Mouse (Mus musculus) heart, postnatal 14 days (tissue): ENCODE measurements around the gene Bbs1. TPM values are rescaled to one million over a fixed set of nuclear protein-coding genes. Genes with fewer than 3 reads are reported as not detected.

Experiments
- DNase-seq, 2 experiments: peaks; one replicate each; pipeline ENCODE4 v3.0.0; 2021 to 2022
- intact Hi-C: fragments of 180-260 bp; cut with DNase I; formaldehyde crosslinking; loops from one replicate; pipeline ENCODE4 v1.15.1; 2025
- total RNA-seq, 2 experiments: library from RNA; stranded (reverse); gene quantifications; 2 replicates each; pipeline ENCODE4 v1.2.3; 2021

Bbs1 gene
- total RNA-seq, 2 experiments from 2014 or later, result 3.3 to 3.9 TPM

DNA sequence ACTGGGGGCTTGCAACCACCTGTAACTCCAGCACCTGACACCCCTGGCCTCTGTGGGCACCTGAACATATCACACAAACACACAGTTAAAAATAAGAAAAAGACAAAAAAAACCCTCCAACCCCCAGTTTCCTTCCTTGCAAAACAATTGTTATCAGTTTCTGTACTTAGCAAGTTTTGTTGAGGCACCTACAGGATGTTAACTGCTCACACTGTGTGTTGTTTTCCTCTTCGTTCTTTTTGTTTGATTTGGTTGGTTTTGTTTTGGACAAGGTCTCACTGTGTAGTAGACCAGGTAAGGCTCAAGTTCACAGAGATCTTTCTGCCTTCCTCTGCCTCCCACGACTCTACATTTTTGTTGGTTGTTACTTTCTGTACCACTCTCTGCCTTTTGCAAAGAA, 63.8 kb downstream of the Bbs1 start:
- intact Hi-C loops, result no loop called here
- DNase-seq, result no peak

DNA sequence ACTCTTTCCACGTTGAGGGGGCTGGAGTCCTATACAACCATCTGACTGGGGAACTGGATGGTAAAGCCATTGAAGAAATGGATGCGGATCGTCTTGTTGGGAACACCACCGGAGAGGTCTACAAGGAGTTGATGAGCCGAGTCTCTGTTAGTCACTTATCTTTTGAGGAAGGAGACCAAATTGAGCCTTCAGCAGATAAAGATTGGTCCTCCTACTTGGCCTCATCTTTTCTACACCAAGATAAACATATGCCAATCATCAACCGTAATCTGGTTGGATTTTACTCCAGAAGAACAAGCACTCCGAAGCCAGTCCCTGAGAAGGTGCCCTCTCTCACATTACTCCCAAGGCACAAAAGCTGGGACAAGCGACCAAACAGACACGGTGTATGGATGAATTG, 65.6 kb downstream of the Bbs1 start:
- DNase-seq, result no peak
- intact Hi-C loops, result no loop called here

DNA sequence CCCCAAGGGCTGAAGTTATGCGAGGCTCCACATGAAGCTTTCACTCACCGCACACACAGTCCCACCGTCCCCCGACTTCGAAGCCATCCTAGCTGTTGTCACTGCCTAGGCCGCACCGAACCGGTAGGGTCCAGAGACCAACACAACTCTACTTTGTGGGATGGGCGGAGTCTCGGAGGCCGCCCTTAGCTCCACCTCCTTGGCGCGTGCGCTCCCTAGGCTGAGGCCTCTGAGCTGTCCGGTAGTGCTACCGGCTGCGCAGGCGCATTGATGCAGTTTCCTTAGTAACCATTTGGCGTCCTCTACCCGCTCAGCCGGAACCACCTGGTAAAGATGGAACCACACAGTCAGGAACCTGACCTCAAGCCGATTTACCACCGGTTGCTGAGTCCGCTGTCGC, 67.3 kb downstream of the Bbs1 start, which contains the start of the genes Ccs and Ccdc87:
Ccs (minus strand) TSS at position 184 of the 400 bp plus-strand sequence.
Ccdc87 (plus strand) TSS at position 218 of the 400 bp plus-strand sequence.
- DNase-seq, result peak; percentile 97 to 98
- intact Hi-C loops, result loop anchor here (2.0 kb wide), 1 partner anchor 26 kb away; no protein-coding TSS in a partner anchor

DNA sequence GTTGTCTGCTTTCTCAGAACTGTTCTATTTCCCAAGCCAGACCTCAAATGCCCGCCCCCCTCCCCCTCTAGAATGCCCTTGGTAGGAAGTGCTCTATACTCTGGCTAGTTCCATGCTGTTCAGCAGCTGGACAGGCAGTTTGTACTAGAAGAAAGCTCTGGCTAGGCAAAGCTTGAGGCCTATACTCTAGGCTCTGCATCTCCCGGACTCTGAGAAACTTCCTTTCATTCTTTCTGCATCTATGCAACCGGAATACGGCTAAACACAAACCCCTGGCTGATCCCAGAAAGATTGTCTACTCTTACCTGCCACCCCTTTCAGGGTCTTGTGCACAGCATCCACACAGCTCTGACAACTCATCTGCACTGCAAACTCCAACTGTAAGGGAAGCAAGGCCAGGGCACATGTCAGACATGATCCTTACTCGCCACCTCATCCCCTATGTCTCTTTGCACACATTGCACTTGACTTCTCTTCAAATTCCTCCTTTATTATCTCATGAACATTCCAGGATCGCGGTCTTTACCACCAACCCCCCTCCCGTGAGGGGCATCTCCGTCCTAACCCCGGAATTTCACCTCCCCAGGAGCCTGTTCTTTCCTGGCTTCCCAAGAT, 67.8 kb downstream of the Bbs1 start:
- intact Hi-C loops, result loop anchor here (2.0 kb wide), 1 partner anchor 26 kb away; no protein-coding TSS in a partner anchor
- DNase-seq, result no peak

DNA sequence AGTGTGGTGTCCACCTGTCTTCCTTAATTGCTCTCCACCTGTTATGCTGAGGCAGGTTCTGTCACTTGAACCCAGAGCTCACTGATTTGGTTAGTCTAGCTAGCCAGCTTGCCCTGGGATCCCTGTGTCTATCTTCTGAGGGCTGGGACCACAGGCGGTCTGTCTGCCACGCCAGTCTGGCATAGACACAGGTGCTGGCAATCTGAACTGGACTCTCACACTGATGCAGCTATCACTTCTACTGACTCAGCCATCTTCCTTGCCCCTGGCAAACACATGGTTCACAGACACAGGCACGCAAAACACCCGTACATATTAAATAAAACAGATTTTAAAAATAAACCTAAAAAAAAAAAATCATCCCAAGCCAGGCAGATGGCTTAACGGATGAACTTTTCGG, 69.4 kb downstream of the Bbs1 start:
- no peak for DNase-seq
- intact Hi-C loops, result no loop called here

Other genes with a start within 250 kb of the Bbs1 start
- not detected for gene Gm960, start 208.0 kb downstream of the Bbs1 start, total RNA-seq
- gene Sptbn2, start 195.5 kb downstream of the Bbs1 start, total RNA-seq, result under 1 TPM; 0.15 to 0.22 TPM
- 1 to 10 TPM; 5.8 to 6.3 TPM for gene Rbm4b, start 150.1 kb downstream of the Bbs1 start, total RNA-seq
- gene Rbm4, start 112.7 kb downstream of the Bbs1 start, total RNA-seq, result 10 to 100 TPM; 41.4 to 48.7 TPM
- gene Gm21992, start 95.0 kb downstream of the Bbs1 start, total RNA-seq, result 10 to 100 TPM; 21.1 to 24.7 TPM
- 10 to 100 TPM; 25.3 to 32.3 TPM for gene Rbm14, start 95.0 kb downstream of the Bbs1 start, total RNA-seq
- gene Ccs, start 67.3 kb downstream of the Bbs1 start, total RNA-seq, result 10 to 100 TPM; 29.3 to 29.9 TPM
- not detected for gene Ccdc87, start 67.3 kb downstream of the Bbs1 start, total RNA-seq
- gene Ctsf, start 51.5 kb downstream of the Bbs1 start, total RNA-seq, result 10 to 100 TPM; 69.5 to 76.3 TPM
- under 1 TPM; 0.39 to 0.88 TPM for gene Actn3, start 28.7 kb downstream of the Bbs1 start, total RNA-seq
- gene Zdhhc24, start 28.0 kb downstream of the Bbs1 start, total RNA-seq, result 1 to 10 TPM; 4.3 to 4.6 TPM
- 10 to 100 TPM; 25.4 to 26.0 TPM for gene Dpp3, start 21.7 kb upstream of the Bbs1 start, total RNA-seq
- gene Peli3, start 36.5 kb upstream of the Bbs1 start, total RNA-seq, result 1 to 10 TPM in 1 of 2 experiments, under 1 TPM in 1; 0.73 to 1.1 TPM
- gene Mrpl11, start 55.5 kb upstream of the Bbs1 start, total RNA-seq, result 10 to 100 TPM; 54.4 to 59.0 TPM
- not detected for gene Npas4, start 83.7 kb upstream of the Bbs1 start, total RNA-seq
- 10 to 100 TPM; 15.2 to 15.3 TPM for gene Slc29a2, start 117.2 kb upstream of the Bbs1 start, total RNA-seq
- 10 to 100 TPM; 40.8 to 44.4 TPM for gene B4gat1, start 132.2 kb upstream of the Bbs1 start, total RNA-seq
- 1 to 10 TPM in 1 of 2 experiments, under 1 TPM in 1; 0.98 to 1.8 TPM for gene AC124502.3, start 132.3 kb upstream of the Bbs1 start, total RNA-seq
- gene Brms1, start 134.7 kb upstream of the Bbs1 start, total RNA-seq, result 10 to 100 TPM; 12.9 to 14.8 TPM
- 1 to 10 TPM; 1.8 TPM for gene Rin1, start 143.9 kb upstream of the Bbs1 start, total RNA-seq
- gene Cd248, start 161.4 kb upstream of the Bbs1 start, total RNA-seq, result 10 to 100 TPM; 21.3 to 23.9 TPM
- gene Tmem151a, start 178.9 kb upstream of the Bbs1 start, total RNA-seq, result 1 to 10 TPM; 2.7 to 2.8 TPM
- gene Yif1a, start 181.9 kb upstream of the Bbs1 start, total RNA-seq, result 10 to 100 TPM; 70.4 to 70.8 TPM
- gene Cnih2, start 191.9 kb upstream of the Bbs1 start, total RNA-seq, result under 1 TPM in 1 of 2 experiments, not detected in 1; 0.63 TPM
- 100 to 1,000 TPM; 187 to 192 TPM for gene Rab1b, start 200.4 kb upstream of the Bbs1 start, total RNA-seq
- gene Klc2, start 211.9 kb upstream of the Bbs1 start, total RNA-seq, result 10 to 100 TPM; 41.3 to 44.8 TPM